Mouse (Mus musculus) cerebellum, adult 2 months (tissue): Measurements from ENCODE around the gene Dact3. TPM values are rescaled to one million over a fixed set of nuclear protein-coding genes. Genes with fewer than 3 reads are reported as not detected.

Experiments used
- DNase-seq, 2 experiments: peaks; one replicate each; pipeline ENCODE4 v3.0.0; 2021
- H3K27ac ChIP-seq: fragments of 200-500 bp; 2 replicates; pipeline ENCODE4 v1.5.1; 2012; ENCODE audit warnings: low read length, control low read depth, inconsistent platforms; ENCODE audit not compliant: insufficient read depth
- H3K27me3 ChIP-seq: fragments of 200-500 bp; 2 replicates; pipeline ENCODE4 v1.6.1; 2012; ENCODE audit warnings: inconsistent platforms, mild to moderate bottlenecking, low read length, moderate library complexity; ENCODE audit not compliant: control insufficient read depth, insufficient read depth
- H3K4me1 ChIP-seq: fragments of 200-500 bp; 2 replicates; pipeline ENCODE4 v1.6.1; 2011; ENCODE audit warnings: low read length; ENCODE audit not compliant: control insufficient read depth, insufficient read depth
- H3K4me3 ChIP-seq: fragments of 200-500 bp; replicated peaks from 2 replicates; pipeline ENCODE3; 2011; ENCODE audit warnings: mild to moderate bottlenecking, low read depth, low read length, control low read depth; ENCODE audit not compliant: insufficient read depth
- CTCF ChIP-seq: fragments of 200-500 bp; IDR thresholded peaks from 2 replicates; pipeline ENCODE4 v1.5.1; 2011; ENCODE audit warnings: low read depth, mild to moderate bottlenecking, control low read depth, low read length, moderate library complexity, borderline replicate concordance; ENCODE audit not compliant: insufficient read depth
- POLR2A ChIP-seq: fragments of 200-500 bp; IDR thresholded peaks from 2 replicates; pipeline ENCODE4 v1.6.1; 2011; ENCODE audit warnings: low read length, control low read depth, borderline replicate concordance; ENCODE audit not compliant: insufficient read depth
- WGBS: fragments of 180-500 bp; shearing (Covaris S2); methylation state at CpG from one replicate; pipeline ENCODE4 v1.1.7; 2018; 5-methylcytosine and 5-hydroxymethylcytosine counted together
- polyA plus RNA-seq: library from polyadenylated mRNA; depleted of rRNA; stranded (reverse); fragments of >200 nt; gene quantifications from 2 replicates; pipeline ENCODE4 v1.2.3, GENCODE M21; 2012

Gene Dact3
- polyA plus RNA-seq, 1 experiment: 68.2 TPM

DNA sequence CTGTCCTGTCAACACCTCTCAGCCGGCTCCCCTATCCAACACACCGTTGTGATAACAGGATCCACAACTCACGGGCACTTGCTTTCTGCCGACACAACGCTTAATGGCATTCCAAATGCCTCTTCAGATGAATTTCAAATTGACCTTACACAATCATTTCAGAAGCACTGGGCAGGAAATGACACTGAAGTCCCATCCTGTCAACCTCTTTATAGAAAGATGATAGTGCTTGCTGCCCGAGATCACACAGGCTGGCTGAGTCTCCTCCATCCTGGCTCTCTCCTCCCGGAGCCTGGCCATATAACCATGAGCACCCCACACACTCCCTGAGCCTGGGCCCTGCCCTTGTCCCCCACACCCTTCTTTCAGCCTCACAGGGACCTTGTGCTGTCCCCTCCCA is 32.7 kb downstream of the Dact3 start:
- TF ChIP-seq POLR2A (no peak), CTCF (no peak)
- 0 out of 2 replicates have a peak, but pooled peaks cover 2% of the 10 kb centered on the region for H3K4me1 ChIP-seq
- H3K4me3 ChIP-seq: no peak overlapping the region
- H3K27ac ChIP-seq: no peak overlapping the region
- DNase-seq: no peak
- WGBS: 85% methylated on average over 7 of the region's 7 CpGs
- H3K27me3 ChIP-seq: no peaks in the 10 kb centered on the region

DNA sequence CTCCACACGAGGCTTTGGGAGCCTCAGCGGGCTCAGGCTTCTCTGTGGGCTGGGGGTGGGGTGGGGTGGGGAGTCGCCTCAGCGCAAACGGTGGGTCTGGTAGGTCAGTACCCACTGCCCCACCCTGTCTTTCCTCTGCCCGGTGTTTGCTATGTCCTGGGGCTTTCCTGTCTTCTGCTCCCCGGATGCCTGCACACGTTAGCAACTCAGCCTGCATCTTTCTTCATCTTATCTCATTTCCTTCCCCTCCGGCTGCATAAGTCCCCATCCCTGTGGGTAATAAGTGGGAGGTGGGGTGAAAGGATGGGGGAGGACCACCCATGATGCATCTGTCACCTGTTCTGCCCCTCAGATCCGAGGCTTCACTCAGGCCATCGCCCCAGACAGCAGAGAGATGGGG is 33.2 kb downstream of the Dact3 start:
- 0 out of 2 replicates have a peak, but pooled peaks cover 2% of the 10 kb centered on the region for H3K4me1 ChIP-seq
- no peaks in the 10 kb centered on the region for H3K27me3 ChIP-seq
- TF ChIP-seq POLR2A (no peak), CTCF (no peak)
- 64% methylated on average over 11 of the region's 11 CpGs for WGBS
- H3K4me3 ChIP-seq: no peak overlapping the region
- H3K27ac ChIP-seq: no peak overlapping the region
- no peak for DNase-seq

DNA sequence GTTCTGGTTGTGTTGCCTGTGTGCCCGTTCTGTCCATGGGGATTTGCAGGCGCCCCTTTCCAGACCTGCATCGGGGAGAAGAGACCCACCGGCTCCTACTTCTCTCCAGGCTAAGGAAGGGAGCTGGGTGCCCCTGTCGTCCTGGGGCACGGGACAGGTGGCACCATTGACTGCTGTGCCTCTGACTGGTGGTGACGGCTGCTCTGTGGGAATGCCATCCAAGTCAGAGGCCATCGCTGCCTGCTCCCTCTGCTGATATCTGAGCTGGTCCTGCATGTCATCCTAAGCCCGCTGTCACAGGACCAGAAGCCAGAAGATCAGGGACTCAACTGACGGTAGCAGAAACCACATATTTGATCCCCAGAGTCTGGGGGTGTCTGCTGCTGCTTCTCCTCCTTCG is 33.7 kb downstream of the Dact3 start:
- TF ChIP-seq CTCF: no peak
- TF ChIP-seq POLR2A: no peak
- Histone ChIP-seq H3K4me3 (no peak overlapping the region), H3K27ac (no peak overlapping the region), H3K4me1 (0 out of 2 replicates have a peak, but pooled peaks cover 2% of the 10 kb centered on the region), H3K27me3 (no peaks in the 10 kb centered on the region)
- no peak for DNase-seq
- WGBS: 58% methylated on average over 11 of the region's 11 CpGs

- Histone ChIP-seq H3K27me3 (no peaks in the 10 kb centered on the region), H3K4me1 (0 out of 2 replicates have a peak, but pooled peaks cover 2% of the 10 kb centered on the region), H3K27ac (no peak overlapping the region), H3K4me3 (no peak overlapping the region)
- no peak for TF ChIP-seq CTCF
- TF ChIP-seq POLR2A: no peak
- 23% methylated on average over 10 of the region's 10 CpGs for WGBS
- DNase-seq: no peak
These were observed 34.8 kb downstream of the Dact3 start for GRCm38 (mm10) chr7:16909909-16910308.

- peaks cover 17% of the 10 kb centered on the region for H3K4me1 ChIP-seq
- no peak for DNase-seq
These were observed 36.8 kb downstream of the Dact3 start for GRCm38 (mm10) chr7:16911904-16912303.

GRCm38 (mm10) chr7:16912360-16912759 is 37.2 kb downstream of the Dact3 start:
- TF ChIP-seq POLR2A (no peak), CTCF (no peak)
- 63% methylated on average over 6 of the region's 6 CpGs for WGBS
- no peak for DNase-seq

More at GRCm38 (mm10) chr7:16911904-16912303, 36.8 kb downstream of the Dact3 start:
- Histone ChIP-seq H3K27me3 (no peaks in the 10 kb centered on the region), H3K27ac (no peak overlapping the region), H3K4me3 (no peak overlapping the region)
- WGBS: 95% methylated on average over 3 of the region's 3 CpGs
- TF ChIP-seq POLR2A (no peak), CTCF (no peak)

GRCm38 (mm10) chr7:16913806-16914452 is 38.8 kb downstream of the Dact3 start:
- no peak overlapping the region for H3K27ac ChIP-seq
- TF ChIP-seq POLR2A: 0 out of 2 replicates have a peak, but pooled peaks have one; percentile 23
- TF ChIP-seq CTCF: peak; percentile 87
- peak; percentile 71 to 77 for DNase-seq
- 23% methylated on average over 10 of the region's 10 CpGs for WGBS
- peaks cover 36% of the 10 kb centered on the region for H3K4me1 ChIP-seq
- H3K27me3 ChIP-seq: no peaks in the 10 kb centered on the region
- no peak overlapping the region for H3K4me3 ChIP-seq

More at GRCm38 (mm10) chr7:16912360-16912759, 37.2 kb downstream of the Dact3 start:
- no peaks in the 10 kb centered on the region for H3K27me3 ChIP-seq
- H3K27ac ChIP-seq: no peak overlapping the region
- peaks cover 21% of the 10 kb centered on the region for H3K4me1 ChIP-seq
- no peak overlapping the region for H3K4me3 ChIP-seq
